In genomic region chr15:85132193-85132520, GRCm38 (mm10) we compare ENCODE assay signal across 10 mouse cellular contexts. TPM values are rescaled to one million over a fixed set of nuclear protein-coding genes. Genes with fewer than 3 reads are reported as not detected.
DNase-seq lines count a peak whose midpoint lies in the region; ATAC-seq and TF ChIP-seq lines count a peak whose summit lies in the region.
"Had no signal": no experiment of that assay in that cellular context is flagged by ENCODE, and none has a peak within 500 bp of the region (broad histone marks: within the 10 kb centered on the region; RNA-seq: fewer than 3 reads in every experiment).

No protein-coding gene starts in this region.

- no peak overlapping the region for H3K27ac ChIP-seq in lung, embryonic 16.5 days (ENCODE audit: low read length)
- H3K27ac ChIP-seq in forebrain, embryonic 16.5 days (ENCODE audit: low read length) = no peak overlapping the region
- no peak overlapping the region for H3K27ac ChIP-seq in limb, embryonic 14.5 days (replicated peaks; ENCODE audit: low read depth, low read length)
- no peak overlapping the region for H3K27ac ChIP-seq in stomach, embryonic 14.5 days (ENCODE audit: low read length)
- H3K27ac ChIP-seq: macrophage had no signal

- H3K4me3 ChIP-seq in lung, embryonic 16.5 days (ENCODE audit: low read length) = peak overlapping the region; percentile 38
- H3K4me3 ChIP-seq in forebrain, embryonic 16.5 days (replicated peaks; ENCODE audit: low read length) = peak overlapping the region; percentile 43
- peak overlapping the region; percentile 42 for H3K4me3 ChIP-seq in limb, embryonic 14.5 days (replicated peaks; ENCODE audit: low read length)
- peak overlapping the region; percentile 18 for H3K4me3 ChIP-seq in stomach, embryonic 14.5 days (ENCODE audit: low read depth, low read length)

- 0 out of 2 replicates have a peak, but pooled peaks have one; percentile 7 for ATAC-seq in lung, embryonic 16.5 days (ENCODE audit: low read depth)
- ATAC-seq in forebrain, embryonic 16.5 days = no peak; the same call in 1 of the 2 replicates
- ATAC-seq in limb, embryonic 14.5 days (ENCODE audit: low FRiP score, low read depth) = peak; percentile 15; the same call in 1 of the 2 replicates
- ATAC-seq in stomach, embryonic 14.5 days (ENCODE audit: insufficient number of reproducible peaks, insufficient read depth, low FRiP score, low read depth) = no peak

- 18% methylated on average over 10 of the region's 10 CpGs for WGBS in lung, embryonic 16.5 days
- WGBS in forebrain, embryonic 16.5 days = 21% methylated on average over 10 of the region's 10 CpGs
- 19% methylated on average over 10 of the region's 10 CpGs for WGBS in limb, embryonic 14.5 days
- 18% methylated on average over 10 of the region's 10 CpGs for WGBS in stomach, embryonic 14.5 days

- no peak overlapping the region for H3K9ac ChIP-seq in lung, embryonic 16.5 days (ENCODE audit: low read length)
- H3K9ac ChIP-seq in forebrain, embryonic 16.5 days (replicated peaks; ENCODE audit: low read depth, low read length) = peak overlapping the region; percentile 37
- H3K9ac ChIP-seq in limb, embryonic 14.5 days (ENCODE audit: low read depth, low read length, severe bottlenecking) = peak overlapping the region; percentile 40
- no peak overlapping the region for H3K9ac ChIP-seq in stomach, embryonic 14.5 days (replicated peaks; ENCODE audit: low read depth, low read length)

- H3K4me1 ChIP-seq in lung, embryonic 16.5 days (replicated peaks; ENCODE audit: control insufficient read depth, insufficient read depth, low read length) = peaks cover 9% of the 10 kb centered on the region
- H3K4me1 ChIP-seq in forebrain, embryonic 16.5 days (replicated peaks; ENCODE audit: control insufficient read depth, insufficient read depth, low read length) = peaks cover 11% of the 10 kb centered on the region
- H3K4me1 ChIP-seq in limb, embryonic 14.5 days (ENCODE audit: control insufficient read depth, insufficient read depth, low read length) = 0 out of 2 replicates have a peak, but pooled peaks cover 3% of the 10 kb centered on the region
- H3K4me1 ChIP-seq in stomach, embryonic 14.5 days (ENCODE audit: control insufficient read depth, insufficient read depth, low read length) = no peaks in the 10 kb centered on the region

- peak overlapping the region; percentile 46 for H3K4me2 ChIP-seq in lung, embryonic 16.5 days (ENCODE audit: low read depth, low read length)
- H3K4me2 ChIP-seq in forebrain, embryonic 16.5 days (ENCODE audit: low read length) = peak overlapping the region; percentile 76
- peak overlapping the region; percentile 62 for H3K4me2 ChIP-seq in limb, embryonic 14.5 days (replicated peaks; ENCODE audit: low read depth, low read length, severe bottlenecking)
- H3K4me2 ChIP-seq in stomach, embryonic 14.5 days (replicated peaks; ENCODE audit: low read depth, low read length) = peak overlapping the region; percentile 41

- H3K27me3 ChIP-seq in lung, embryonic 16.5 days (ENCODE audit: control insufficient read depth, insufficient read depth, low read depth, low read length) = no peaks in the 10 kb centered on the region
- H3K27me3 ChIP-seq in forebrain, embryonic 16.5 days (replicated peaks; ENCODE audit: control insufficient read depth, insufficient read depth, low read length) = no peaks in the 10 kb centered on the region
- no peaks in the 10 kb centered on the region for H3K27me3 ChIP-seq in limb, embryonic 14.5 days (ENCODE audit: control insufficient read depth, insufficient read depth, low read length)
- H3K27me3 ChIP-seq in stomach, embryonic 14.5 days (ENCODE audit: control insufficient read depth, insufficient read depth, low read length) = no peaks in the 10 kb centered on the region

- peaks cover 6% of the 10 kb centered on the region for H3K9me3 ChIP-seq in lung, embryonic 16.5 days (ENCODE audit: control insufficient read depth, low read length)
- H3K9me3 ChIP-seq in forebrain, embryonic 16.5 days (ENCODE audit: control insufficient read depth, low read length) = peaks cover 2% of the 10 kb centered on the region; the same call in 1 of the 2 replicates
- no peaks in the 10 kb centered on the region for H3K9me3 ChIP-seq in limb, embryonic 14.5 days (ENCODE audit: control insufficient read depth, low read length)
- H3K9me3 ChIP-seq in stomach, embryonic 14.5 days (ENCODE audit: control insufficient read depth, low read depth, low read length) = no peaks in the 10 kb centered on the region

- no peaks in the 10 kb centered on the region for H3K36me3 ChIP-seq in lung, embryonic 16.5 days (ENCODE audit: control insufficient read depth, insufficient read depth, low read length)
- H3K36me3 ChIP-seq in forebrain, embryonic 16.5 days (ENCODE audit: control insufficient read depth, insufficient read depth) = no peaks in the 10 kb centered on the region
- no peaks in the 10 kb centered on the region for H3K36me3 ChIP-seq in limb, embryonic 14.5 days (ENCODE audit: control insufficient read depth, insufficient read depth, low read length)
- H3K36me3 ChIP-seq in stomach, embryonic 14.5 days (ENCODE audit: control insufficient read depth, insufficient read depth, low read length) = no peaks in the 10 kb centered on the region

- TF ChIP-seq POLR2A in limb, embryonic 14.5 days (IDR thresholded peaks at IDR 0.05; ENCODE audit: borderline replicate concordance, extremely low read depth, insufficient read depth, insufficient read length) = no peak

- no peak for DNase-seq in lung, postnatal 36 days
- DNase-seq in limb, embryonic 14.5 days (ENCODE audit: low spot score) = no peak
- DNase-seq in urinary bladder, adult 18-20 months (ENCODE audit: low spot score in 2 of 2) = no peak
- no peak for DNase-seq in spleen, postnatal 10 days (ENCODE audit: low spot score in 2 of 2)
- DNase-seq in retina, postnatal 1 day = no peak

RNA-seq across cellular contexts. Expression of gene Ribc2, which starts 0.3 kb away (rescaled TPM):
- 0.77 and 1.4 TPM in 2 replicates for polyA plus RNA-seq in lung, embryonic 16.5 days (2015; fragmentation: Nextera tagmentation; extraction: Ambion mirVana)
- 0.29 TPM in 1 of 2 replicates, not detected in the other for polyA plus RNA-seq in forebrain, embryonic 16.5 days (2015; fragmentation: Nextera tagmentation; extraction: Ambion mirVana)
- 0.44 and 0.73 TPM in 2 replicates for polyA plus RNA-seq in limb, embryonic 14.5 days (2012; rRNA removed)
- polyA plus RNA-seq in limb, embryonic 14.5 days (2014; fragmentation: Nextera tagmentation; extraction: Ambion mirVana) = 0.62 and 0.72 TPM in 2 replicates
- polyA plus RNA-seq in stomach, embryonic 14.5 days (2014; fragmentation: Nextera tagmentation; extraction: Ambion mirVana) = 0.42 and 0.49 TPM in 2 replicates
- polyA plus RNA-seq: macrophage; small intestine, adult 2 months had no signal

RNA-seq across cellular contexts. Expression of gene Smc1b, which starts 0.4 kb away (rescaled TPM):
- 0.10 and 0.16 TPM in 2 replicates for polyA plus RNA-seq in lung, embryonic 16.5 days (2015; fragmentation: Nextera tagmentation; extraction: Ambion mirVana)
- polyA plus RNA-seq in forebrain, embryonic 16.5 days (2015; fragmentation: Nextera tagmentation; extraction: Ambion mirVana) = 0.32 and 0.54 TPM in 2 replicates
- polyA plus RNA-seq in limb, embryonic 14.5 days (2012; rRNA removed) = 0.52 and 0.58 TPM in 2 replicates
- 0.23 and 0.72 TPM in 2 replicates for polyA plus RNA-seq in limb, embryonic 14.5 days (2014; fragmentation: Nextera tagmentation; extraction: Ambion mirVana)
- polyA plus RNA-seq in stomach, embryonic 14.5 days (2014; fragmentation: Nextera tagmentation; extraction: Ambion mirVana) = 0.19 and 0.25 TPM in 2 replicates
- polyA plus RNA-seq: macrophage; small intestine, adult 2 months had no signal

Comparison
In these comparisons a context has a peak if more than half of its experiments do, and no peak if none do; other contexts are left out.
1. ATAC-seq: peak in lung, embryonic 16.5 days (single experiment) and limb, embryonic 14.5 days (single experiment); none in forebrain, embryonic 16.5 days (single experiment) and stomach, embryonic 14.5 days (single experiment).
2. H3K9ac ChIP-seq: peak in forebrain, embryonic 16.5 days (single experiment) and limb, embryonic 14.5 days (single experiment); none in lung, embryonic 16.5 days (single experiment) and stomach, embryonic 14.5 days (single experiment).
3. Peak in every context shown above with its lines, with median percentiles within 50 percentile points of each other: H3K4me2 ChIP-seq and H3K4me3 ChIP-seq.